Comparison of ENCODE assay signal across 12 mouse cellular contexts in the genomic region with DNA sequence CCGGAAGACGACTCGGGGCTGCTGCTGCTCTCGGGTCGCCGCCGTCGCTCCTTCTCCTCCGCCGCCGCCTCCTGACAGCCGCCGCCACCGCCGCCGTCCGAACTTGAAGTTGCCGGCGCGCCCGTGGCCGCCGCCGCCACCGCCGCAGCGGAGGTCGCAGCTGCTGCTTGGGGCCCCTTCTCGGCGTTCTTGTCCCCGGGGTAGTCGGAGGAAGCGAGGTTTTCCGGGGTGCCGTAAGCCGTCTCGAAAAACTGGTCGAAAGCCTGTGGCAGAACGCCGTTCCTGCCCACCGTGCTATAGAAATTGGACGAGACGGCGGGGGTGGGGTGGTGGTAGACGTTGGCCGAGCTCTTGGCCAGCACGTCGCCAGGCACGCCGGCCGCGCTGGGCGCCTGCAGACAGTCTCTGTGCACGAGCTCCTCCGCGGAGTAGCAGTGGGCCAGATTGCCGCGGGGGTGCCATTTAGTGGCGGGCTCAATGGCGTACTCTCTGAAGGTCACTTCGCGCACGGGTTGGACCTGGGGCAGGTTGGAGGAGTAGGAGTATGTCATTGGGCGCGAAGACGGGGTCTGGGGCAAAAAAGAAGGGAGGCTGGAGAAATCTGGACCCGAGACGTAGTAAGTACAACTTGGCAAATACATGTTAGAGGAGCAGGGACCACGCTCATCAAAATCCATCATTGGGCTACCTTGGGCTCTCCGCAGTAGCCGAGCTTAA. TPM values are rescaled to one million over a fixed set of nuclear protein-coding genes. Genes with fewer than 3 reads are reported as not detected.
DNase-seq lines count a peak whose midpoint lies in the region; ATAC-seq lines count a peak whose summit lies in the region.
"Had no signal": no experiment of that assay in that cellular context is flagged by ENCODE, and none has a peak within 500 bp of the region (broad histone marks: within the 10 kb centered on the region; RNA-seq: fewer than 3 reads in every experiment).

No protein-coding gene starts in this region.

- 1% methylated on average over 71 of the region's 71 CpGs for WGBS in heart, embryonic 11.5 days (ENCODE audit: insufficient replicate concordance)

- H3K36me3 ChIP-seq in heart, embryonic 11.5 days (ENCODE audit: control insufficient read depth, insufficient read depth, low read length), result no peaks in the 10 kb centered on the region

- H3K4me2 ChIP-seq in heart, embryonic 11.5 days, result peak overlapping the region; percentile 27; the same call in 1 of the 2 replicates

- no peak for DNase-seq in heart, adult 8-10 months (ENCODE audit: low spot score)
- DNase-seq in testis, postnatal 10 days (ENCODE audit: low spot score), result peak; percentile 42
- DNase-seq in testis, postnatal 14 days (ENCODE audit: low spot score), result no peak
- peak; percentile 38 to 55 for DNase-seq in kidney, postnatal 25 days
- DNase-seq in urinary bladder, postnatal 10 days (ENCODE audit: low spot score), result peak; percentile 15
- no peak for DNase-seq in spleen, postnatal 10 days (ENCODE audit: low spot score in 2 of 2)
- no peak for DNase-seq in layer of hippocampus, postnatal 36 days
- DNase-seq: cerebellum, adult 9-10 months; lung, postnatal 36 days had no signal

- no peaks in the 10 kb centered on the region for H3K9me3 ChIP-seq in heart, embryonic 11.5 days (replicated peaks; ENCODE audit: control insufficient read depth, low read length)

- H3K9ac ChIP-seq in heart, embryonic 11.5 days (ENCODE audit: low read depth, low read length), result no peak overlapping the region

- H3K4me3 ChIP-seq in heart, embryonic 11.5 days (ENCODE audit: low read depth, low read length), result peak overlapping the region; percentile 25

- peaks cover 5% of the 10 kb centered on the region; the same call in 1 of the 2 replicates for H3K4me1 ChIP-seq in heart, embryonic 11.5 days (ENCODE audit: control insufficient read depth, insufficient read depth, low read length)

- no peak overlapping the region for H3K27ac ChIP-seq in heart, embryonic 11.5 days (ENCODE audit: low read depth, low read length)
- H3K27ac ChIP-seq: hindbrain, postnatal 0 days had no signal

- H3K27me3 ChIP-seq in heart, embryonic 11.5 days (ENCODE audit: control insufficient read depth, insufficient read depth, low read length), result peaks cover 97% of the 10 kb centered on the region

- ATAC-seq in heart, embryonic 11.5 days (replicated peaks; ENCODE audit: insufficient number of reproducible peaks, low FRiP score, low TSS enrichment), result no peak

RNA-seq across cellular contexts. Expression of gene Hoxa11, which starts 0.4 kb away (rescaled TPM):
- polyA plus RNA-seq in heart, embryonic 11.5 days (2014; fragmentation: Nextera tagmentation; extraction: Ambion mirVana), result not detected in 2 replicates
- total RNA-seq in heart, adult 8-10 months (2022), result not detected
- total RNA-seq in layer of hippocampus, postnatal 36 days (2021), result not detected
- total RNA-seq: adrenal gland, adult 18-20 months; hindbrain, postnatal 0 days had no signal
- polyA plus RNA-seq: hindbrain, postnatal 0 days had no signal

RNA-seq across cellular contexts. Expression of gene Hoxa10, which starts 4.5 kb away (rescaled TPM):
- 0.20 and 0.97 TPM in 2 replicates for polyA plus RNA-seq in heart, embryonic 11.5 days (2014; fragmentation: Nextera tagmentation; extraction: Ambion mirVana)
- total RNA-seq in heart, adult 8-10 months (2022), result not detected
- not detected for total RNA-seq in layer of hippocampus, postnatal 36 days (2021)
- total RNA-seq: hindbrain, postnatal 0 days had no signal
- polyA plus RNA-seq: hindbrain, postnatal 0 days had no signal

RNA-seq across cellular contexts. Expression of gene Hoxa9, which starts 14.3 kb away (rescaled TPM):
- polyA plus RNA-seq in heart, embryonic 11.5 days (2014; fragmentation: Nextera tagmentation; extraction: Ambion mirVana), result 0.13 and 0.29 TPM in 2 replicates
- total RNA-seq in heart, adult 8-10 months (2022), result not detected
- not detected for total RNA-seq in layer of hippocampus, postnatal 36 days (2021)
- polyA plus RNA-seq: hindbrain, postnatal 0 days had no signal

RNA-seq across cellular contexts. Expression of gene Hoxa13, which starts 15.5 kb away (rescaled TPM):
- 0.20 TPM in 1 of 2 replicates, not detected in the other for polyA plus RNA-seq in heart, embryonic 11.5 days (2014; fragmentation: Nextera tagmentation; extraction: Ambion mirVana)
- not detected for total RNA-seq in heart, adult 8-10 months (2022)
- total RNA-seq in layer of hippocampus, postnatal 36 days (2021), result not detected
- total RNA-seq: adrenal gland, adult 18-20 months; hindbrain, postnatal 0 days had no signal
- polyA plus RNA-seq: hindbrain, postnatal 0 days had no signal

RNA-seq across cellular contexts. Expression of gene Hoxa7, which starts 23.5 kb away (rescaled TPM):
- 0.49 TPM in 2 replicates for polyA plus RNA-seq in heart, embryonic 11.5 days (2014; fragmentation: Nextera tagmentation; extraction: Ambion mirVana)
- total RNA-seq in heart, adult 8-10 months (2022), result under 1 TPM in 3 of 4 experiments, not detected in 1; 0.19 to 0.55 (median 0.31) TPM
- total RNA-seq in layer of hippocampus, postnatal 36 days (2021), result not detected

Comparison
In these comparisons a context has a peak if more than half of its experiments do, and no peak if none do; other contexts are left out.
1. DNase-seq: peak in testis, postnatal 10 days (single experiment), kidney, postnatal 25 days (2 of 2) and urinary bladder, postnatal 10 days (single experiment); none in heart, adult 8-10 months (single experiment), testis, postnatal 14 days (single experiment), spleen, postnatal 10 days (0 of 2) and layer of hippocampus, postnatal 36 days (0 of 2).